Mouse (Mus musculus) hindbrain, embryonic 10.5 days (tissue): ENCODE results near the gene Ofcc1. TPM values are rescaled to one million over a fixed set of nuclear protein-coding genes. Genes with fewer than 3 reads are reported as not detected.

Experiments
- DNase-seq: peaks from one replicate; pipeline ENCODE4 v3.0.0-alpha.2; 2017; ENCODE audit warnings: low spot score
- H3K27ac ChIP-seq: fragments of 300-500 bp; sonication (generic); 2 replicates; pipeline ENCODE4 v1.5.1; 2016; ENCODE audit warnings: mild to moderate bottlenecking, moderate library complexity
- H3K27me3 ChIP-seq: fragments of 300-500 bp; sonication (generic); 2 replicates; pipeline ENCODE4 v1.6.1; 2016; ENCODE audit warnings: mild to moderate bottlenecking; ENCODE audit not compliant: poor library complexity, insufficient read depth, severe bottlenecking
- H3K36me3 ChIP-seq: fragments of 300-500 bp; sonication (generic); 2 replicates; pipeline ENCODE4 v1.6.1; 2016; ENCODE audit warnings: mild to moderate bottlenecking, moderate library complexity
- H3K4me1 ChIP-seq: fragments of 300-500 bp; sonication (generic); replicated peaks from 2 replicates; pipeline ENCODE4 v1.6.1; 2016; ENCODE audit warnings: mild to moderate bottlenecking
- H3K4me3 ChIP-seq: fragments of 300-500 bp; sonication (generic); 2 replicates; pipeline ENCODE4 v1.5.1; 2016; ENCODE audit warnings: mild to moderate bottlenecking, moderate library complexity
- H3K9me3 ChIP-seq: fragments of 300-500 bp; sonication (generic); 2 replicates; pipeline ENCODE4 v1.6.1; 2016; ENCODE audit warnings: mild to moderate bottlenecking, moderate library complexity
- WGBS: fragments of 180-500 bp; shearing (Covaris S2); methylation state at CpG from one replicate; pipeline ENCODE4 v1.1.7; 2016; 5-methylcytosine and 5-hydroxymethylcytosine counted together
- polyA plus RNA-seq: library from polyadenylated mRNA; unstranded; fragments of >200 nt; fragmentation: Nextera tagmentation; extraction: Ambion mirVana; gene quantifications from 2 replicates; pipeline ENCODE4 v1.2.1, GENCODE M21; 2016

Gene Ofcc1
- polyA plus RNA-seq, 1 experiment from 2014 or later = not detected

- H3K4me1 ChIP-seq = no peaks in the 10 kb centered on the region
- no peaks in the 10 kb centered on the region for H3K9me3 ChIP-seq
- no peak overlapping the region for H3K4me3 ChIP-seq
- no peaks in the 10 kb centered on the region for H3K27me3 ChIP-seq
- DNase-seq = no peak
- H3K36me3 ChIP-seq = no peaks in the 10 kb centered on the region
- WGBS = 89% methylated on average over 17 of the region's 17 CpGs
- H3K27ac ChIP-seq = no peak overlapping the region
These were observed 324.1 kb downstream of the Ofcc1 start for GRCm38 (mm10) chr13:40036981-40037765.

- H3K4me1 ChIP-seq = no peaks in the 10 kb centered on the region
- H3K36me3 ChIP-seq = no peaks in the 10 kb centered on the region
- H3K27me3 ChIP-seq = no peaks in the 10 kb centered on the region
- H3K4me3 ChIP-seq = no peak overlapping the region
- H3K9me3 ChIP-seq = peaks cover 3% of the 10 kb centered on the region; the same call in 1 of the 2 replicates
- 89% methylated on average over 1 of the region's 1 CpGs for WGBS
- no peak for DNase-seq
- no peak overlapping the region for H3K27ac ChIP-seq
These were observed 331.8 kb downstream of the Ofcc1 start for GRCm38 (mm10) chr13:40029426-40029825.

GRCm38 (mm10) chr13:40028827-40029226 lies 332.4 kb downstream of the Ofcc1 start:
- Histone ChIP-seq H3K36me3 (no peaks in the 10 kb centered on the region), H3K27me3 (no peaks in the 10 kb centered on the region), H3K27ac (no peak overlapping the region), H3K9me3 (peaks cover 3% of the 10 kb centered on the region; the same call in 1 of the 2 replicates), H3K4me1 (no peaks in the 10 kb centered on the region), H3K4me3 (no peak overlapping the region)
- DNase-seq = no peak
- WGBS = 92% methylated on average over 4 of the region's 4 CpGs

GRCm38 (mm10) chr13:40025816-40026215 lies 335.4 kb downstream of the Ofcc1 start:
- Histone ChIP-seq H3K9me3 (peaks cover 3% of the 10 kb centered on the region; the same call in 1 of the 2 replicates), H3K27me3 (no peaks in the 10 kb centered on the region), H3K4me1 (no peaks in the 10 kb centered on the region), H3K36me3 (no peaks in the 10 kb centered on the region), H3K27ac (no peak overlapping the region), H3K4me3 (no peak overlapping the region)
- no peak for DNase-seq
- WGBS = 92% methylated on average over 4 of the region's 4 CpGs

- Histone ChIP-seq H3K36me3 (no peaks in the 10 kb centered on the region), H3K4me1 (no peaks in the 10 kb centered on the region), H3K4me3 (no peak overlapping the region), H3K9me3 (peaks cover 3% of the 10 kb centered on the region; the same call in 1 of the 2 replicates), H3K27ac (no peak overlapping the region), H3K27me3 (no peaks in the 10 kb centered on the region)
- WGBS = 61% methylated on average over 8 of the region's 8 CpGs
- no peak for DNase-seq
These were observed 338.0 kb downstream of the Ofcc1 start for GRCm38 (mm10) chr13:40023201-40023777.

GRCm38 (mm10) chr13:40022609-40023008 lies 338.6 kb downstream of the Ofcc1 start:
- H3K4me3 ChIP-seq = no peak overlapping the region
- no peaks in the 10 kb centered on the region for H3K27me3 ChIP-seq
- H3K9me3 ChIP-seq = peaks cover 3% of the 10 kb centered on the region; the same call in 1 of the 2 replicates
- no peak for DNase-seq
- H3K27ac ChIP-seq = no peak overlapping the region
- no peaks in the 10 kb centered on the region for H3K4me1 ChIP-seq
- H3K36me3 ChIP-seq = no peaks in the 10 kb centered on the region
- WGBS = 71% methylated on average over 1 of the region's 1 CpGs

- WGBS = 86% methylated on average over 8 of the region's 8 CpGs
- Histone ChIP-seq H3K4me1 (no peaks in the 10 kb centered on the region), H3K27ac (no peak overlapping the region), H3K9me3 (no peaks in the 10 kb centered on the region), H3K27me3 (no peaks in the 10 kb centered on the region), H3K4me3 (no peak overlapping the region), H3K36me3 (no peaks in the 10 kb centered on the region)
- no peak for DNase-seq
These were observed 361.0 kb downstream of the Ofcc1 start for GRCm38 (mm10) chr13:40000236-40000635.

GRCm38 (mm10) chr13:39997901-39998300 lies 363.3 kb downstream of the Ofcc1 start:
- no peak overlapping the region for H3K27ac ChIP-seq
- no peaks in the 10 kb centered on the region for H3K4me1 ChIP-seq
- no peak overlapping the region for H3K4me3 ChIP-seq
- H3K27me3 ChIP-seq = no peaks in the 10 kb centered on the region
- WGBS = 60% methylated on average over 4 of the region's 4 CpGs
- no peaks in the 10 kb centered on the region for H3K9me3 ChIP-seq
- H3K36me3 ChIP-seq = no peaks in the 10 kb centered on the region
- DNase-seq = no peak

- no peak overlapping the region for H3K4me3 ChIP-seq
- H3K27ac ChIP-seq = no peak overlapping the region
These were observed 381.8 kb downstream of the Ofcc1 start for GRCm38 (mm10) chr13:39979294-39980061.

GRCm38 (mm10) chr13:39968349-39969016 lies 392.8 kb downstream of the Ofcc1 start:
- H3K27ac ChIP-seq = no peak overlapping the region
- no peak for DNase-seq
- no peaks in the 10 kb centered on the region for H3K27me3 ChIP-seq
- 81% methylated on average over 8 of the region's 8 CpGs for WGBS
- no peaks in the 10 kb centered on the region for H3K36me3 ChIP-seq
- H3K4me3 ChIP-seq = no peak overlapping the region
- no peaks in the 10 kb centered on the region for H3K4me1 ChIP-seq
- peaks cover 5% of the 10 kb centered on the region; the same call in 1 of the 2 replicates for H3K9me3 ChIP-seq

More at GRCm38 (mm10) chr13:39979294-39980061, 381.8 kb downstream of the Ofcc1 start:
- Histone ChIP-seq H3K27me3 (no peaks in the 10 kb centered on the region), H3K36me3 (no peaks in the 10 kb centered on the region), H3K9me3 (no peaks in the 10 kb centered on the region), H3K4me1 (no peaks in the 10 kb centered on the region)
- WGBS = 86% methylated on average over 18 of the region's 18 CpGs
- DNase-seq = no peak

- Histone ChIP-seq H3K4me1 (no peaks in the 10 kb centered on the region), H3K36me3 (no peaks in the 10 kb centered on the region), H3K4me3 (no peak overlapping the region), H3K27me3 (no peaks in the 10 kb centered on the region), H3K27ac (no peak overlapping the region), H3K9me3 (no peaks in the 10 kb centered on the region)
- WGBS = 72% methylated on average over 3 of the region's 3 CpGs
- DNase-seq = no peak
These were observed 404.0 kb downstream of the Ofcc1 start for GRCm38 (mm10) chr13:39957226-39957625.

- no peak overlapping the region for H3K27ac ChIP-seq
- no peaks in the 10 kb centered on the region for H3K4me1 ChIP-seq
- H3K27me3 ChIP-seq = no peaks in the 10 kb centered on the region
- no peak for DNase-seq
- WGBS = 88% methylated on average over 5 of the region's 5 CpGs
- no peak overlapping the region for H3K4me3 ChIP-seq
- H3K9me3 ChIP-seq = no peaks in the 10 kb centered on the region
- H3K36me3 ChIP-seq = no peaks in the 10 kb centered on the region
These were observed 405.2 kb downstream of the Ofcc1 start for GRCm38 (mm10) chr13:39956017-39956416.
